Mouse (Mus musculus) c-Kit-positive CD71-negative TER-119-negative erythroid progenitor cells, embryonic 14.5 days (primary cell): Measurements from ENCODE around the gene Vmn1r181.
"Not testable (repeated sequence)": the region's sequence is repeated elsewhere in the genome, so short reads cannot be mapped to it uniquely, and the experiment has no call there.

Source experiments
- DNase-seq: peaks from one replicate; pipeline ENCODE4 v3.0.0-alpha.2; 2013; ENCODE audit warnings: low read depth

Gene Vmn1r181

GRCm38 (mm10) chr7:23974315-23974714 is at the start of gene Vmn1r181:
Vmn1r181 (plus strand) TSS chr7:23974615.
- DNase-seq = not testable (repeated sequence)

DNA sequence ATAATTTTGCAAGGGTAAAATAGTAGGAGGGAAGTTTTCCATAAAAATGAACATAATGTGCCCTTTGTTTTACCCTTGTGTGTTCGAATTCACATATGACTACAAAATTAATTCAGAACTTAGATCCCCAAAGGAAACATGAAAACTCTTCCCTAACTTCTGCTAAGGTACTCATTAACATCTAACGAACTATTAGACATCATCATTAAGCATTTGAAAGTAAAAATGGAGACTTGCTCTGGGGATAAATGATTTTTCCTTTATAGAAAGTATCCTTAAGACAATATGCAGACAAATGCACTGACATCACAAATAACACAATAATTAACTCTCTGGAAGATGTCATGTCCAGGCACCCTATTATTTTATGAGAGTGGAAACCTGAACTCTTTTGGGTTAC is 47.7 kb upstream of the Vmn1r181 start, which contains the start of gene Vmn1r179:
Vmn1r179 (plus strand) TSS at position 301 of the 400 bp plus-strand sequence.
- DNase-seq = no peak

DNA sequence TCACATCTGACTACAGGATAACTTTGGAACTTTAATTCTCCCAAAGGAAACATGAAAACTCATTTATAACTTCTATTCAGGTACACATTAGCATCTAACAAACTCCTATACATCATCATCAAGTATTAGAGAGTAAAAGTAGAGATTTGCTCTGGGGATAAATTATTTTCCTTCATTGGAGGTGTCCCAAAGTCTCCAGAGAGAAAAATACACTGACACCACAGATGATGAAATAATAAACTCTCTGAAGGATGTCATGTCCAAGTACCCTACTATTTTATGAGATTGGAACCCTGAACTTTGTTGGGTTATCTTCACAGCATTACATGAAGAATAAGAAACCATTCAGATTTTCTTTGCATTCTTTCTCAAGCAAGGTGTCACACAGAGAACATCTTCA is 24.1 kb upstream of the Vmn1r181 start, which contains the start of gene Vmn1r180:
Vmn1r180 (plus strand) TSS at position 301 of the 400 bp plus-strand sequence.
- DNase-seq = no peak

DNA sequence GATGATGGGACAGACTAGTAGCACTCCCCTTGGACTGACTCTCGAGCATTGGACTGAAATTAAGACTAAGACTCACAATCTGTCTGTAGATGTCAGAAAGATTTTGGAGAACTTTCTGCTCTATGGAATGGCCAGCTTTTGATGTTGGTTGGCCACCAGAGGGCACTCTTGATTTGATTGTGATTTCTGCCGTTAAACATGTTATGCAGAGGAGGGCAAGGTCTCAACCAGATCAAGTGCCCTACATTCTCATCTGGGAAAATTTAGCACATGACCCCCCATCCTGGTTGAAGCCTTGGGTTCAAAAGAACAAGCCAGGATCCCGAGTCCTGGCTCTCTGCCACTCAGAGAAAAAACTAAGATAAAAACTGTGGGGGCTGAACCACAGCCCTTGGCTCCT is 6.4 kb upstream of the Vmn1r181 start:
- not testable (repeated sequence) for DNase-seq

- no peak for DNase-seq
Observed at GRCm38 (mm10) chr7:24001391-24001790, 27.0 kb downstream of the Vmn1r181 start, which contains the start of gene V1rd19. V1rd19 (plus strand) TSS chr7:24001691.
